Mouse (Mus musculus) splenic B cell, adult 2 months (primary cell): Measurements from ENCODE around the gene Ankrd53.

Experiments
- DNase-seq: peaks from one replicate; pipeline ENCODE4 v3.0.0-alpha.2; 2011; ENCODE audit warnings: low read depth, low spot score
- H3K27me3 ChIP-seq: 2 replicates; pipeline ENCODE4 v1.6.1; 2012; ENCODE audit warnings: mild to moderate bottlenecking, low read length, moderate library complexity, mixed read lengths; ENCODE audit not compliant: control insufficient read depth, poor library complexity, insufficient read depth, severe bottlenecking
- H3K36me3 ChIP-seq: 2 replicates; pipeline ENCODE4 v1.6.1; 2012; ENCODE audit warnings: mild to moderate bottlenecking, low read length, moderate library complexity, mixed read lengths; ENCODE audit not compliant: control insufficient read depth, poor library complexity, insufficient read depth, severe bottlenecking

Ankrd53 gene

GRCm38 (mm10) chr6:83762344-83762743 is at the start of gene Ankrd53:
Gene Ankrd53, plus strand, starts transcription at chr6:83762644.
- no peaks in the 10 kb centered on the region for H3K36me3 ChIP-seq
- H3K27me3 ChIP-seq: no peaks in the 10 kb centered on the region
- no peak for DNase-seq

DNA sequence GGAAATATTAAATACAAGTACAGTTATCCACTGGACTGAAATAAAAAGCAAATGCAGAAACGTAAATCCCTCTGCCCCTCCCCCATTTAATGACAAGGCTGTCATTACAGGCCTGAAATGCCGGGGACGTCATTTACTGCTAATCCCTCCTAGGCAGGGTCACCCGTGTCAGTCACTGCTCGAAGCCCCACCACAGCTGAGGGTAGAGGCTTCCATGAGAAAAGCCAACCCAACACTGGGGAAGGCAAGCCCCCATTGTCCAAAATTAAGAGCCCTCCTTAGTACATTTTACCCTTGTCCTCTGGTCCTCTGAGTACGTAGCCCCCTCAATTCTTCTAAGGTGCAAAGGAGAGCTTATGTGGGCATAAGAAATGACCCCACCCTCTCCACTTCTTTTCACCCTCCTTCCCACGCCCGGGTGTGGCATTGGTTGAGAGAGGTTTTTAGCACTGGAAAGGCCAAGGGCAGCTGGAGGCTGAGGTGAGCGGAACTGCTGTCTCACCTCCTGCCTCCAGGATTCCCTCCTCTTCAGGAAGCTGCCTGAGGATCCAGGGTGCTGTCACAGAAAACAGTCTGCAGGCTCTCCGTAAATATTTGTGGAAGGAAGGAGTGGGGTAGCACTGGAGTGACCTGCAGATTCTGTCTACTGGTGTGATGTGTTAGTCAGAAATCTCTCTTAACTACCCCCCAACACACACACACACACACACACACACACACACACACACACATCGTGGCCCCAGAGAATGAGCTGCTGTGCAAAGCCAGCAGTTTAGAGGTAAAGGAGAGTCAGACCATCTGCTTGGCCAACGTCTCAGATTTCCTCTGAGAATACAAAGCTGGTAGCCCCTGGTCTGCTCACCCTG is 48.9 kb upstream of the Ankrd53 start:
- Histone ChIP-seq H3K27me3 (no peaks in the 10 kb centered on the region; the same call in 1 of the 2 replicates), H3K36me3 (no peaks in the 10 kb centered on the region)
- DNase-seq: no peak

DNA sequence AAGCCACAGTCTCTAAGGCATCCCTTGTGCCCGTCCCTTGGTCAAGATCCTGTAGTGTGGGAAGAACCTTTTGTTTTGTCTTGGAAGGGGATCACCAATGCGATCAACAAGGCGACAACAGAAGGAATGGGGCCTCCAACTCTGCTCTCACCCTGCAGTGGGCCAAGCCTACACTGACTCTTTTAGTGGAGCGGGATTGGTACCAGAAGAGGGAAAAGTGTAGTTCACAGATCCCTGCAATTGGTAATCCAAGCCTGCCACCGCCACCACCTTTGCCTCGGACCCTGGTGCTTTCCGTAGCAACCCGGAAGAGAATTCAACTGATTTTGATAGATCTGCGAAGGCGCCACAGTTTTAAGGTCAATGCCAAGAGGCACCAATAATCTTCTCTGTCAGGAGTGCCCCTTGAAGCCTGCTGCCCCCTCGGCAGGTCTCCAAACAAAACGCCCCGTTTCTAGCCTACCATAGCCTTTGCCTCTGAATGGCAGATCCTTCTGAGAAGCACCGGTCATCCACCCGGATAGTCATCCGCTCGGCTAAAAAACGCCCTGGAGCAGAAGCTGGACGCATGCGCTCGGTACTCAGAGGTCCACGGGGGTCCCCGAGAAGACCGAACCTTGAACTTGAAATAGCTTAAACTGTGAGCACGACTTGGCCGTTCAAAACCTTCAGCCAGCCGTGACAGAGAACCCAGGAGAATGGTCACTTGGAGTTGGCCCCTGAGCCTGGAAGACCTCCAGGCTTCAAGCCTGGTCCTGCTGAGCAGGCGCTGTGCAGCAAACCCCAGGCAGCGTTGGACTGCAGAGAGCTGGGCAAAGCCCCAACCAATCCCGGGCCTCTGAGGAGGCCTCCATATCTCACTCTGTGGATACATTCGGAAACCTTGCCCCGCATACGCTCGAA is 48.0 kb upstream of the Ankrd53 start:
- no peaks in the 10 kb centered on the region; the same call in 1 of the 2 replicates for H3K27me3 ChIP-seq
- no peak for DNase-seq
- no peaks in the 10 kb centered on the region for H3K36me3 ChIP-seq

- H3K36me3 ChIP-seq: no peaks in the 10 kb centered on the region
- H3K27me3 ChIP-seq: no peaks in the 10 kb centered on the region; the same call in 1 of the 2 replicates
- DNase-seq: no peak
These were observed 46.8 kb upstream of the Ankrd53 start for GRCm38 (mm10) chr6:83715461-83716196.

DNA sequence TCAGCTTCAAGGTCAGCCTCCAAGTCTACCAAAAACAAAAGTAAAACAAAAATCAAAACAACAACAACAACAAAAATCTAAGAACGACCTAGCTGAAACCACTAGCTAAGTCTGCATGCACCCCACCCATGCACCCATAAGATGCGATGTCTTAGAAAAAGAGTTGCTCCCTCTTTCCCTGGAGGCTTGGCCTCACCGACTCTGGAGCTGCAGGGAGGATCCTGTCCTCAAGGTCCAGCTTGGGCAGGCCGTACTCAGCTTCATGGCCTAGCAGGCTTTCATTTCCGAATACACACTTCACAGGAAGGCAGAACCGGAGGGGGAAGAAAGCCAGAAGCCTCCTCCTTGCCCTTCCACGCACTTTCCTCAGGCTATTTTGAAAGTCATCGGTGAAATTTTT is 45.4 kb upstream of the Ankrd53 start:
- no peaks in the 10 kb centered on the region; the same call in 1 of the 2 replicates for H3K27me3 ChIP-seq
- no peak for DNase-seq
- H3K36me3 ChIP-seq: no peaks in the 10 kb centered on the region

DNA sequence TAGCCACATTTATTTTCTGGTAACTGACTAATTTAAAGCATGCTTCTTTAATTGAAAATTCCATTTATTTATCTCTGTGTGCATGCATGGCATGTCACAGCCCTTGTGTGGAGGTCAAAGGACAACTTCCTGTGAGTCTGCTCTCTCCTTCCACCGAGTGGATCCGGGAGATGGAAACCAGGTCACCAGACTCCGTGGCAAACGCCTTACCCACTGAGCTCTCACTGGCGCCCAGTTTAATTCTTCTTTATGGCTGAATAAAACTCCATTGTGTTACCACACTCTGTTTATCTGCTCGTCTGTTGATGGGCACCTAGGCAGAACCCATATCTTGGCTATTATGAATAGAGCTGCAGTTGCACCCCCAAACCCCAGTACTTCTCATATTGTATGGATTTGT is 39.9 kb upstream of the Ankrd53 start:
- Histone ChIP-seq H3K36me3 (no peaks in the 10 kb centered on the region), H3K27me3 (no peaks in the 10 kb centered on the region)
- DNase-seq: no peak

DNA sequence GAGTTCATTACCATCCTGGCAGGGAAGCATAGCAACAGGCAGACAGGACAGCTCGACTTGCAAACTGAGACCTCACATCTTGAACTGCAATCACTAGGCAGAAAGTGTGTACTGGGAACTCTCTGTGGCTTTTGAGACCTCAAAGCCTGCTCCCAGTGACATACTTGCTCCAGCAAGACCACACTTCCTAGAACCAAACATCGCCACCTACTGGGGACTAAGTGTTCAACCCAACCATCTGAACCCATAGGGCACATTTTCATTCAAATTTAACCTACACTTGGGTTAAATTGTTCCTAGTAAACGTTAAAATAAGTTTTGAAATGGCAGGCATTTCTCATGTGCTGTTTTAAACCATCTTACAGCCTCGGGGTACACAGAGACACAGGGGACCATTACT is 35.3 kb upstream of the Ankrd53 start:
- Histone ChIP-seq H3K27me3 (no peaks in the 10 kb centered on the region), H3K36me3 (no peaks in the 10 kb centered on the region)
- no peak for DNase-seq

GRCm38 (mm10) chr6:83728488-83728887 is 34.0 kb upstream of the Ankrd53 start:
- no peaks in the 10 kb centered on the region for H3K27me3 ChIP-seq
- DNase-seq: peak; percentile 52

DNA sequence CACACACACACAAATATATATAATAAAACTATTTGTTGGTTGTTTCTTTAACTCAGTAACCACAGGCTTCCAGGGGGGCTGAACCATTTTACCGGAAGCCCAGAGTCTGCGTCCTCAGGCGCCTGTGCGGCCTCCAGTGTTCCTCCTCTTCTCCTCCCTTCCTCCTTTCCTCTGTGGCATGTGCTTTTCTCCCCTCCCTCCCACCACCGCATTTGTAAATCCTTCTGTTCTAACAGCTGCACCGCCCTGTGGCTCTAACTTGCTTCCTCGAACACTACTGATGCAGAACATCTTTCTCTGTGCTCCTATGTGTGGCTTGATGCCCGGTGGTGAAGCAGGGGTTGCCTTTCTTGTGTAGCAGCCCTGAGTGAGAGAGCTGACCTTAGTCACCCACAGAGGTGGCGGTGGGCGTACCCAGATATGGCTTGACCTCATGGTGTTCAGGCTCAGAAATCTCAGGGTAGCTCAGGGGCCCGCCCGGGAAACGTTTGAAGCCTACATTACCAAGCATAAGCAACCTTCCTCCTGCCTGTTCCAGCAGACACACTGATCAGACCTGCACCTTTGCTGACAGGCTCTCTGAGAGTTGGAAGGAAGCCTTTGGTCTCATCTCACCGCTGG is 33.0 kb upstream of the Ankrd53 start:
- no peaks in the 10 kb centered on the region for H3K27me3 ChIP-seq
- no peak for DNase-seq

More at GRCm38 (mm10) chr6:83728488-83728887, 34.0 kb upstream of the Ankrd53 start:
- H3K36me3 ChIP-seq: no peaks in the 10 kb centered on the region

DNA sequence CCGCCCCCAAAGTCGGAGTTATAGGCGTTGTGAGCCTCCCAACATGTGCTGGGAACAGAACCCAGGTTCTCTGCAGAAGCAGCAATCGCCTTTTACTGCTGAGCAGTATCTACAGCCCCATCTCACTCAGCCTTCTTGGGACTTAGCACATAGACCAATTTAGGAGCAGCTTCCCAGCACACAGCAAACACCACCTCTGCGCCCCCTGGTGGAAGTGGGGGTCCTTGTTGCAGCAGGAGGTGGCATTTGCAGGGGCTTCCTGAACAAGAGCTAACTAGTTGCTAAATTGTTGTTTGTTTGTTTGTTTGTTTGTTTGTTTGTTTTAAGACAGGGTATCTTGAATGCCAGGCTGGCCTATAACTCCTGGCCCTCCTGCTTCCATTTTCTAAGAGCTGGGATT is 31.3 kb upstream of the Ankrd53 start:
- Histone ChIP-seq H3K36me3 (no peaks in the 10 kb centered on the region), H3K27me3 (no peaks in the 10 kb centered on the region)
- DNase-seq: peak; percentile 75

More for the DNA sequence above, 33.0 kb upstream of the Ankrd53 start:
- no peaks in the 10 kb centered on the region for H3K36me3 ChIP-seq

DNA sequence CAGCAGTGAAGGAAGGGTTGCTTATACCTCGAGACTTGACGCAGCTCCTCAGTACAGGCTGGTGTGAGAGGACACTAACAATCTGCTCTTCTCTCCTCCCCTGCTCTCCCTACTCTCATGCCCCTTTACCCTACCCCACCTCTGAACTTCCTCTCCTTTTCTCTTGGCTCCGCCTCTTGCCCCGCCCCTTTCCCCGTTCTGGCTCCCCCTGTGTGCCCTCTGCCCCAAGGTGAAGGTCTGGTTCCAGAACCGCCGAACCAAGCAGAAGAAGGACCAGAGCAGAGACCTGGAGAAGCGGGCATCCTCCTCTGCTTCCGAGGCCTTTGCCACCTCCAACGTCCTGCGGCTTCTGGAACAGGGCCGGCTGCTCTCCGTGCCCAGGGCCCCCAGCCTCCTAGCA is 25.1 kb upstream of the Ankrd53 start:
- no peak for DNase-seq
- no peaks in the 10 kb centered on the region for H3K36me3 ChIP-seq
- no peaks in the 10 kb centered on the region for H3K27me3 ChIP-seq

GRCm38 (mm10) chr6:83738596-83738995 is 23.8 kb upstream of the Ankrd53 start:
- H3K36me3 ChIP-seq: no peaks in the 10 kb centered on the region
- no peaks in the 10 kb centered on the region for H3K27me3 ChIP-seq
- no peak for DNase-seq

DNA sequence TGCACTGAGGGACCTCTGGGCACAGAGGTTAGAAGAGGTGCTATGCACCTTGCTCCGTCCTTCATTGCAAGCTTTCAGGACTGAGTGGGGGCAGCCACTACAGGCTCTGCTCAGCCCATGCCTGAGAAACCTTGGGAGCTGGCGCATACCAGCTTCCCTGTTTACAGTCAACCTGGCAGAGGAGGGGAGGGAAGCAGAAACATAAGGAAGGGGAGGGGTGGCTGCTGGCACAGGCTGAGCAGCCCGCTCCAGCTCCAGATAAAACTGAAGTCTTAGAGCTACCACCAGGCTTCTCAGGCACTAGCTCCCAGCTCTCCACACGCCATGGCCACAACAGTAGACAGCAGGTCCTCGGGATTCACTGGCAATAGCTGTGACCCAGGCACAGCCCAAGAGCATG is 19.7 kb upstream of the Ankrd53 start, which contains the start of gene Atp6v1b1:
Atp6v1b1 (plus strand) TSS at position 230 of the 400 bp plus-strand sequence.
- DNase-seq: no peak
- Histone ChIP-seq H3K27me3 (no peaks in the 10 kb centered on the region), H3K36me3 (no peaks in the 10 kb centered on the region)

- Histone ChIP-seq H3K27me3 (no peaks in the 10 kb centered on the region), H3K36me3 (no peaks in the 10 kb centered on the region)
- DNase-seq: no peak
These were observed 19.2 kb upstream of the Ankrd53 start for GRCm38 (mm10) chr6:83743212-83743611.
